ENCODE assay signal across 9 mouse cellular contexts in the genomic region with DNA sequence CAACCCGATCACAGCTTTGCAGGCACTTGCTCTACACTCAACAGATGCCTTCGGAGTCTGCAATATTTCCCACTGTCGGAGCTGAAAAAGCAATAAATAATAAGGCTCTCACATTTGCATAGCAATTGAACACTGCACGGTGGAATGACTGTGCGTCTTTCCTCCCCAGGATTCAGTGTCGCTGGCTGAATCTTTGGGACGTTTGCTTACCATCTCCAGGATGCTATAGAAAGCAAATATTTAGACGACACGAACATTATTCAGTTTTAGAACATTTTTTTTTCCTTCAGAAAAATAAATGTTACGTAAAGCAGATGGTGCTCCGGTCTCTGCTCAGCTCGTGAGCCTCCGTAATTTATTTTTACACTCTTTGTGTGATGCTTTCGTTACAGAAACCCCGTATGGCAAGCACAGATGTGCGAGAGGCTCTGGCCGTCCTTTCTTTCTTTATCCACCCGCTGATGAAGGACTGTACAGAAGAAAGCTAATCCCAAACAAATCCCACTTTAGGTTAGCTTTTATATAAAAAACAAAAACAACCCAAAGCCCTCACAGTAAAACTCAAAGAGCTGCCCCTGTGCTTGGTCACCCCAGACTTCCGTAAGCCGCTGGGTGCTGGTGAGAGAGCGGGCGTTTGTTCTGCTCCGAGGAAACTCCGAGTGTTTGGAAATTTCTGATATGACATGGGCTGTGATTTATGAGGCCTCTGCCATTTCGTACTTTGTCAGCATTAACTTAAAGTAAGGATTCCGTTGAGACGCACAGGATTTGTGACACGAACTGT.
DNase-seq lines count a peak whose midpoint lies in the region; ATAC-seq lines count a peak whose summit lies in the region.
"Had no signal": no experiment of that assay in that cellular context is flagged by ENCODE, and none has a peak within 500 bp of the region (broad histone marks: within the 10 kb centered on the region; RNA-seq: fewer than 3 reads in every experiment).

No protein-coding gene starts in this region.

- no peak for ATAC-seq in heart, embryonic 13.5 days (ENCODE audit: extremely low read depth, insufficient number of reproducible peaks, low FRiP score, low TSS enrichment)
- peak; percentile 50; the same call in 1 of the 2 replicates for ATAC-seq in neural tube, embryonic 15.5 days (ENCODE audit: low FRiP score)

- DNase-seq in heart, postnatal 14 days: no peak
- DNase-seq in frontal cortex, adult 2 months (ENCODE audit: extremely low spot score in 1 of 2, low spot score in 1 of 2): peak; percentile 62 to 76
- peak; percentile 35 to 73 for DNase-seq in left cerebral cortex, adult 18-20 months (ENCODE audit: low spot score in 2 of 2)
- no peak for DNase-seq in spleen, adult 18-20 months
- no peak for DNase-seq in cerebellum, postnatal 4 days (ENCODE audit: low spot score in 2 of 2)
- DNase-seq in adrenal gland, postnatal 10 days: no peak
- DNase-seq: liver had no signal

- H3K36me3 ChIP-seq in heart, embryonic 13.5 days: no peaks in the 10 kb centered on the region
- no peaks in the 10 kb centered on the region for H3K36me3 ChIP-seq in neural tube, embryonic 15.5 days

- H3K4me1 ChIP-seq in heart, embryonic 13.5 days: no peaks in the 10 kb centered on the region
- peaks cover 23% of the 10 kb centered on the region for H3K4me1 ChIP-seq in neural tube, embryonic 15.5 days

- H3K9me3 ChIP-seq in heart, embryonic 13.5 days: peaks cover 10% of the 10 kb centered on the region; the same call in 1 of the 2 replicates
- H3K9me3 ChIP-seq in neural tube, embryonic 15.5 days (replicated peaks): no peaks in the 10 kb centered on the region

- H3K4me3 ChIP-seq in heart, embryonic 13.5 days: no peak overlapping the region
- no peak overlapping the region for H3K4me3 ChIP-seq in neural tube, embryonic 15.5 days (replicated peaks)

- H3K9ac ChIP-seq in heart, embryonic 13.5 days: no peak overlapping the region
- H3K9ac ChIP-seq in neural tube, embryonic 15.5 days (replicated peaks): peak overlapping the region; percentile 10; the same call in 1 of the 2 replicates

- 75% methylated on average over 28 of the region's 28 CpGs for WGBS in heart, embryonic 13.5 days
- 18% methylated on average over 28 of the region's 28 CpGs for WGBS in neural tube, embryonic 15.5 days

- no peak overlapping the region for H3K27ac ChIP-seq in heart, embryonic 13.5 days (replicated peaks)
- peak overlapping the region; percentile 58 for H3K27ac ChIP-seq in neural tube, embryonic 15.5 days (replicated peaks)

- H3K27me3 ChIP-seq in heart, embryonic 13.5 days (replicated peaks): no peaks in the 10 kb centered on the region
- no peaks in the 10 kb centered on the region for H3K27me3 ChIP-seq in neural tube, embryonic 15.5 days (replicated peaks)

- peak overlapping the region; percentile 16 for H3K4me2 ChIP-seq in heart, embryonic 13.5 days
- peak overlapping the region; percentile 43 for H3K4me2 ChIP-seq in neural tube, embryonic 15.5 days

- intact Hi-C loops in heart, postnatal 14 days (cut with DNase I): no loop called here

Comparison
In these comparisons a context has a peak if more than half of its experiments do, and no peak if none do; other contexts are left out.
1. DNase-seq: peak in frontal cortex, adult 2 months (2 of 2) and left cerebral cortex, adult 18-20 months (2 of 2); none in heart, postnatal 14 days (0 of 2), spleen, adult 18-20 months (0 of 2), cerebellum, postnatal 4 days (0 of 2) and adrenal gland, postnatal 10 days (single experiment).